Mouse (Mus musculus): Measurements from ENCODE around the gene Homer3.

Gene Homer3

GRCm38 (mm10) chr8:70283136-70284077, 780 bp downstream of the Homer3 start:
- DNase-seq (ENCODE audit: low read depth in 1 of 2, low spot score in 2 of 2), result peak in 1 of 2 experiments; percentile 6

- DNase-seq (ENCODE audit: low read depth in 1 of 2, low spot score in 2 of 2), result no peak
Measured at GRCm38 (mm10) chr8:70284421-70284820, 1.8 kb downstream of the Homer3 start.

- no peak for DNase-seq (ENCODE audit: low read depth in 1 of 2, low spot score in 2 of 2)
Measured at GRCm38 (mm10) chr8:70285304-70285703, 2.7 kb downstream of the Homer3 start.

GRCm38 (mm10) chr8:70286737-70287136, 4.1 kb downstream of the Homer3 start:
- DNase-seq (ENCODE audit: low read depth in 1 of 2, low spot score in 2 of 2), result no peak

GRCm38 (mm10) chr8:70293988-70294405, 11.4 kb downstream of the Homer3 start:
- no peak for DNase-seq (ENCODE audit: low read depth in 1 of 2, low spot score in 2 of 2)

- no peak for DNase-seq (ENCODE audit: low read depth in 1 of 2, low spot score in 2 of 2)
Measured at GRCm38 (mm10) chr8:70300881-70301280, 18.3 kb downstream of the Homer3 start.

GRCm38 (mm10) chr8:70302358-70302890, 19.8 kb downstream of the Homer3 start, which contains the start of the genes Ddx49 and Cope:
Gene Ddx49, minus strand, starts transcription at chr8:70302489.
Gene Cope, plus strand, starts transcription at chr8:70302518.
- peak; percentile 81 to 91 for DNase-seq (ENCODE audit: low read depth in 1 of 2, low spot score in 2 of 2)

GRCm38 (mm10) chr8:70302901-70303300, 20.3 kb downstream of the Homer3 start:
- DNase-seq (ENCODE audit: low read depth in 1 of 2, low spot score in 2 of 2), result no peak

GRCm38 (mm10) chr8:70309311-70309710, 26.7 kb downstream of the Homer3 start:
- DNase-seq (ENCODE audit: low read depth in 1 of 2, low spot score in 2 of 2), result peak in 1 of 2 experiments; percentile 24

GRCm38 (mm10) chr8:70313399-70313798, 30.8 kb downstream of the Homer3 start:
- no peak for DNase-seq (ENCODE audit: low read depth in 1 of 2, low spot score in 2 of 2)

GRCm38 (mm10) chr8:70315624-70316510, 33.2 kb downstream of the Homer3 start, which contains the start of gene Cers1:
Gene Cers1, plus strand, starts transcription at chr8:70315775.
- no peak for DNase-seq (ENCODE audit: low read depth in 1 of 2, low spot score in 2 of 2)

GRCm38 (mm10) chr8:70316511-70317504, 34.2 kb downstream of the Homer3 start:
- no peak for DNase-seq (ENCODE audit: low read depth in 1 of 2, low spot score in 2 of 2)

- no peak for DNase-seq (ENCODE audit: low read depth in 1 of 2, low spot score in 2 of 2)
Measured at GRCm38 (mm10) chr8:70317872-70318271, 35.2 kb downstream of the Homer3 start.

GRCm38 (mm10) chr8:70323716-70324115, 41.1 kb downstream of the Homer3 start:
- no peak for DNase-seq (ENCODE audit: low read depth in 1 of 2, low spot score in 2 of 2)

GRCm38 (mm10) chr8:70327512-70327911, 44.9 kb downstream of the Homer3 start:
- no peak for DNase-seq (ENCODE audit: low read depth in 1 of 2, low spot score in 2 of 2)

- no peak for DNase-seq (ENCODE audit: low read depth in 1 of 2, low spot score in 2 of 2)
Measured at GRCm38 (mm10) chr8:70329124-70329834, 46.7 kb downstream of the Homer3 start, which contains the start of gene Gdf1. Gene Gdf1, plus strand, starts transcription at chr8:70329817.

- DNase-seq (ENCODE audit: low read depth in 1 of 2, low spot score in 2 of 2), result no peak
Measured at GRCm38 (mm10) chr8:70329835-70330740, 47.5 kb downstream of the Homer3 start.

- DNase-seq (ENCODE audit: low read depth in 1 of 2, low spot score in 2 of 2), result no peak
Measured at GRCm38 (mm10) chr8:70330741-70331364, 48.2 kb downstream of the Homer3 start.

Measured in monocyte, adult 2 months (primary cell).